Mouse (Mus musculus): ENCODE data around the gene Bbs12.

The Bbs12 gene

GRCm38 (mm10) chr3:37328489-37328888 lies 16.1 kb downstream of the Bbs12 start:
- DNase-seq = no peak

DNA sequence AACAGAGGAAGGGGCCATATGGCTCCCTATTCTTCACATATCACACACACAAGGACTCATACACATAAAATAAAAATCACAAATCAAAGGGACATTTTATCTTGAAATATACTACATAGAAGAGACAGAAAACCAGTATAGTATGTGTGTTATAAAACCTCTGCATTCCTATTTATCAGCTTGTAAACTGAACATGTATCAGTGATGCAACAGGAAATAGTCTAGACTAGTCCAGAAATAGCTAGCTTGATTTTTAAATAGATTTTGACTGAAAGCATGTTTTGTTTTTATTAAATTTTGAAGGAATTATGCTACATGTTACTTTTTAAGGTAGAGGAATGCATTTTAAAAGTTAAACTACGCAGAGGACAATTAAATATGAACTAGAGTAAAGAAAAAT lies 17.6 kb downstream of the Bbs12 start:
- DNase-seq = no peak

DNA sequence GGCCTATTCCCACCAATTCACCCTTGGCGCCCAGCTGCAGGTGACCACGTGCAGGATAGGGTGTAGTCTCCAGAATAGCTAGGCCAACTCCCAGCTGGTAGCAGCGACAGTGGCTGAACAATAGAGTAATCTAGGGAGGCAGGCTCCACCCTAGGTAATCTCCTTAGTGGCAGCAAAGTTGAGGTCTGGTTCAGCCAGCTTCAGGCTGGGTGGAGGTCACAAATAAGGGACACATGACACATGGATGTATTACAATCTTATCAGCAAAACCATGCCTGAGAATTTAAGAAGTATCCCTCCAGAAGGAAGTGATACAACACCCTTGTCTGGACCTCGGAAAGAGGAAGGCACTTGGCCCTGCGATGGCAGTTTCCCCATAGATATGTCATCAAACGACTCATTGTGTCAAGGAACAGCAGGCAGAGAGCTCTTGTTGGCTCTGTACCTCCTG lies 19.7 kb downstream of the Bbs12 start:
- DNase-seq = no peak

GRCm38 (mm10) chr3:37334053-37334452 lies 21.7 kb downstream of the Bbs12 start:
- DNase-seq = no peak

DNA sequence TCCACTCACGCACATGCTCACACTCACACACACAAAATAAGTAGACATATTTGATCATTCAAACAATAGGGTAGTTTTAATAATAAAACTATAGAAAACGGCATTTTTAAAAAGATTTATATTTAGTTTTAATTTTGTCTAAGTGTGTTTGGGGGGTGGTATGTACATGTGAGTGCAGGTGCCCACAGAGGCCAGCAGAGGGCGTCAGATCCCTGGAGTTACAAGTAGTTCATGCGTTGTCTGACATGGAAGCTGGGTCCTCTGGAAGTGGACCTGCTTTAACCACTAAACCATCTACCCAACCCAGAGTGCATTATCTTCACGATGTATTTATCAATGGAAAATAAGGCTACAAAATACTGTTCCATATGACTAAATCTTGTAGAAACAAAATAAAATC lies 28.8 kb downstream of the Bbs12 start:
- DNase-seq = no peak

DNA sequence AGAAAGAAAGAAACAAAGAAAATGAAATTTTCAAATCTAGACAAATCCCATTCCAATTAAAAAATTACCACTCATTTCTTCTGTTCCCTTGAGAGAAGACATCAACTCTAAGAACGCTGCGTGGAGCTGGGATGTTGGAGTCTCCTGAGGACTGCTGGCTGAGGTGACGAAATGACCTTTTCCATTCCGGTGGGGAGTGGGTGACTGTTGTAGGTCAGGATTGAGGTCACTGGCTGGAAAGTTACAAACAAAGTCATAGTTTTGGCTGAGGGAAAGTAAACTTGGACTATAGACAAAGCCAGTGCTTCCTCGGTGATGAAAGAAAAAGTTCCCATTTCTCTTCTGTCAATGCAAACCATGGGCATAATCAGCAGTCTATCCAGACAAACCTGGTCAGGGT lies 30.5 kb downstream of the Bbs12 start:
- DNase-seq = no peak

DNA sequence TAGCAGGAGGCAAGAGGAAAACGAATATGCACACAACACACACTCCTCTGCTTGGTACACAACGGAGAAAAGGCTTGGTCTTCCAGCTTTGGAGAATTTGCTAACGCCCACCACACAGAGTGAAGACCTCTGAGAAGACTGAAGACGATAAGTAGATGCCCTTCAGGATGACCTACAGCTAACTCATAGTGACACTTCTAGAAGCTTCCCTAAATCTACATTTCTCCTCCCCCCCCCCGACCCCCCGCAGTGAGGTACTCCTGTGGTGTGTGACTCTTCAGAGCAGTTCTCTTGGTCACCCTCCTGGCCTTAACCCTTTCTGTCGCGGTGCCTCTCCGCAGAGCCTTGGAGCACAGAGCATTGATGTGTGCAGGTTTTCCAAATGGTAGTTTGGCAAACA lies 35.3 kb downstream of the Bbs12 start:
- no peak for DNase-seq

DNA sequence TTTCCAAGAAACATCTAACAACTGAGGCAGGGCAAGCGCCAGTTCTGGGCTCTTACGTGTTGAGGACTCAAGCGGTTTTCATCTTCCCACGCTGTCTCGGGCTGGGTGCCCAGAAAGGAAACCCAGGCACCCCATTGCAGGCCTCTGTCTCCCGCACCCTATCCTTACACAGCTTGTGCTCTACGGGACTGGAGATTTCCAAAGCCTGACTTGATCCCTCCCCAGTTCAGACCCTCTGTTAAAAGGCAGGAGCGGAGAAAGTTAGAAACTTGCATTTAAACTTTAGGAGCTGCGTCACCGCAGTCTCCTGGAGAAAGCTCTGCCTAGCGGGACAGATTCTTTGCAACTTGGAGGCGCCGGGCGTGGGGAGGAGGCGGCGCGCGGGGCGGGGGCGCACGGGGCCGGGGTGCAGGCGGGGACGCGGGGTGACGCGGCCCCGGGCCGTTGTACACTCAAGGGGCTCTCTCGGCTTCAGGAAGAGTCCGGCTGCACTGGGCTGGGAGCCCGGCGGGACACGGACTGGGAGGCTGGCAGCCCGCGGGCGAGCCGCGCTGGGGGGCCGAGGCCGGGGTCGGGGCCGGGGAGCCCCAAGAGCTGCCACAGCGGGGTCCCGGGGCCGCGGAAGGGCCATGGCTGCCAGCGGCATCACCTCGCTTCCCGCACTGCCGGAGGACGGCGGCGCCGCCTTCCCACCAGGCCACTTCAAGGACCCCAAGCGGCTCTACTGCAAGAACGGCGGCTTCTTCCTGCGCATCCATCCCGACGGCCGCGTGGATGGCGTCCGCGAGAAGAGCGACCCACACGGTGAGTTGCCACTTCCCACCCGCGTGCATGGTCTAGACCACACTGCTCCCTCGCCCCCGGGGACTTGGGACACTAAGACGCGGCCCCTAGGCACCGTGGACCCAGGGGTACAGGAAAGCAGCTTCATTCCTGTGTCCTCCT lies 36.1 kb downstream of the Bbs12 start, which contains the start of gene Fgf2:
Gene Fgf2 (plus strand): TSS at position 126 of the 945 bp plus-strand sequence.
- peak; percentile 24 for DNase-seq

DNA sequence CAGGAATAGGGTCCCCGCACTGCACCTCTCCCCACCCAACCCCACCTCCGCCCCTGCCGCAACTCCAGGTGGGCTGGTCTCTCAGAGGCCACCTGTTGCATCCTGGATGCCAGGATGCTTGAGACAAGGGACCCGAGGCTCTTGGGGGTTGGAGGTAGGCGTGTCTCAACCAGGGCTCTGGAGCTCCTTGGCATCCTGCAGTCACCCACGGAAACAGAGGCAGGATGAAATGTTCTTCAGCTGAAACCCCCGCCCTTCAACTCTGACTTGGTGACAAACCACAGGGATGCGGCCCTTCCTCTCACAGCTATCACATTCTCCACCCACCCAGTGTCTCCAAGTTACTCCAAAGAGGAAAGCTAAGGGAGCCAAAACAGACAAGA lies 36.8 kb downstream of the Bbs12 start:
- DNase-seq = no peak

- DNase-seq = no peak
Measured at GRCm38 (mm10) chr3:37350386-37350785, 38.0 kb downstream of the Bbs12 start.

GRCm38 (mm10) chr3:37353951-37354481 lies 41.7 kb downstream of the Bbs12 start:
- no peak for DNase-seq

DNA sequence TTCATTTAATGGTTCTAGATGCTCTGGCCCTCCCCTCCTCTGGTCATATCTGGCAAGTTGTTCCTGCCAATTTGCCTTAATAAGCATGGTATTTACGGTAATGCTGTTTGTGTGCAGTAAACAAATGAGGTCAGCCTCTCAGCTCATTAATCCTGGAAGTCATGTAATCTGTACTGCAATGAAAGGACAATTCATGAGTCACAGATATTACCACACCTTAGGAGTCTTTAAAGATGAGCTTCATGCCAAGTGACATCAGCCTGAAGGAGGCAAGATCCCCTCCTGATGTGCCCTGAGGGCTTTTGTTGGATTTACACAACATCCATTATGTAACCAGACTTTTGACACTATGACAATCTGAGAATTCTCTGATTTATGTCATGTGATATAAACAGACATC lies 42.4 kb downstream of the Bbs12 start:
- DNase-seq = no peak

DNA sequence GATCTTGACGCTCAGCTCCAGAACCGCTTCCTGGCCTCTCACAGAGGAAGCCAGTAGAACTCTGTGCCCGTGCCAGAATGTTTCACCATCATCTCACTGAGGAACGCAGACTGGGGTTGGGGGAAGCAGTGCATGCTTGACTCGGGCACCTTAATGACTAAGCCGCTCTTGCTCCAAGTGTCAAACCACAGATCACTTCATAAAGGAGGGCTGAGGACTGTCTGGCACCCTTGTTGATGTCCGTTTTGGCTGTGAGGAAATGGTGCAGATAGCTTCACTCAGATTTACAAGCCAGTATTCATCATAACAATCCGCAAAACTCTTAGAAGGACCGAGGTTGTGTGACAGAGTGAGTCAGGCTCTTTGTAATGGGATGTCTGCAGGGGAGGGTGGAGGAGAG lies 48.4 kb downstream of the Bbs12 start:
- DNase-seq = no peak

DNA sequence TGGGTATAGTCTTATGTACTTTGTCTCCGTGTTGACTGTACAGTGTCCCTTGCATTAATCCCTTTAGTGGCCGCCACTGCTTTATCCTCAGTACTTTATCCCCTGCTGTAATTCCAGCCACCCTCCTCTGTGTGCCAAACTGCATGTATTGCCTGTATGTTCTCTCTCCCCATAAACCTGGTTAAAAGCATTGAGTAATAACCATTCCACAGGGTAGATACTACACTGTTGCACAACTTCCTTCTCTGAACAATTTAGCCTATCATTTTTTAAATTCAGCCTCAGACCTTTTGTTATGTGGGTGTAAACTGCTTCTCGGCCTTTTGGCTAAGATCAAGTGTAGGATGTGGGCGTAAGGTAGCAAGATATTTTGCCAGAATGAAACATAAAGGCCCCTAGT lies 52.8 kb downstream of the Bbs12 start:
- DNase-seq = no peak

GRCm38 (mm10) chr3:37365976-37366375 lies 53.6 kb downstream of the Bbs12 start:
- DNase-seq = no peak

- DNase-seq = no peak
Measured at GRCm38 (mm10) chr3:37366381-37367053, 54.2 kb downstream of the Bbs12 start.

DNA sequence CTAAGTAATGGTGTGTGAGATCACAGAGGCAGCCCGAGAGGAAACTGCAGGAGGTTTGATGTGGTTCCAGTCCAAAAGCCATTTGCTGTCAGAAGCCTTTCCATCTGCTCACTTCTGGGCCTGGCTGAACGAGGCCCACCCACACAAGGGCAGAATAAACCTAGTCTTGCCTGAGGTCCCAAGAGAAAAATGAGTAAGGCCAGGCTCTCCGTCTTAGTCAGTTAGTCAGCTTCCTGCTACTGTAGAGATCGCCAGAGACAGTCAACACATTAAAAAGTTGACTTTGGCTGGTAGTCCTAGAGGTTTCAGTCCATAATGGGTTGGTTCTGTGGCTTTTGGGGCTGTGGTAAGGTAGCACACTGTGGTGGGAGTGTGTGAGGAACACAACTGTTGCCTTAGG lies 58.1 kb downstream of the Bbs12 start:
- DNase-seq = no peak

Data from kidney, adult 18-20 months (tissue).